Mouse (Mus musculus): ENCODE measurements around the gene Zfp839.
A peak's percentile ranks its signal among the peaks of the same experiment; 100 is the strongest.
"Not testable (repeated sequence)": the region's sequence is repeated elsewhere in the genome, so short reads cannot be mapped to it uniquely, and the experiment has no call there.

Gene Zfp839

DNA sequence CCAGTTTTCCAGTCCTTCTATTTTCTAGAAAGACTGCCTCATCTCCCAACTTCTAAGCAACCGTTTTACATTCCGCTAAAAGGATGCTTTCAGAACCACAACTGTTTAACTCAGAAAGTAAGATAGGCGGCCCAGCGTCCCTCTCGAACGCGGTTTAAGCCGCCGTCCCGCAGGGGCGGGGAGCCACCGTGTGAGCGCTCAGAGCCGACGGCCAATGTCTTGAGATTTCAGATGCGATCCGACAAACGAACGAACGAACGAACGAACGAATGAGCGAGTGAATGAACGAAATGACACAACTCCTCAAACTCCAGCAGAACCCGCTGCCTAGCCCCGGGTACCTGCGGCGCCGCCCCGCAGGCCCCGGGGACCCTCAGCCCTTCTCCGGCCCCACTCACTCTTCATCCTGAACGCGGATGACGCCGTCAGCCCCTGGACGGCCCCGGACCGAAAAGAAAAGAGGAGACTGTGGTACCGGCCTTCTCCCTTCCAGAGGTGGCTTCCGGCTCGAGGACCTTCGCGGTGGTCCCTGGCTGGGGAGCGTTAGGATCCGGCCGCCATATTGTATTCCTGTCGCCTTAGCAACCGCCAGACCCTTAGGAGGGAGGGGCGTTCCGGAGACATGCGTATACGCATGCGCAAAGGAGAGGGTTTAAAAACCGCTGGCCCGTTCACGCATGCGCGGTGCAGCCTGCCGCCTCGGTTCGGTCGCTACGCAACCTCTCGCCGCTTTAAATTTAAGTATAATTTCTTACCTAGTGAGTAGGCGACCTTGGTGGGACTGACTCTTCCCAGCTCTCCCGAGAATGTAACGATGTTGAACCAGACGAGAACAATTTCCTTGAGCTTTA, 9.5 kb upstream of the Zfp839 start, which contains the start of gene Mok:
Gene Mok, minus strand, starts transcription at position 592 of the 851 bp plus-strand sequence.
- ATAC-seq (ENCODE audit: low TSS enrichment) = peak; percentile 74

DNA sequence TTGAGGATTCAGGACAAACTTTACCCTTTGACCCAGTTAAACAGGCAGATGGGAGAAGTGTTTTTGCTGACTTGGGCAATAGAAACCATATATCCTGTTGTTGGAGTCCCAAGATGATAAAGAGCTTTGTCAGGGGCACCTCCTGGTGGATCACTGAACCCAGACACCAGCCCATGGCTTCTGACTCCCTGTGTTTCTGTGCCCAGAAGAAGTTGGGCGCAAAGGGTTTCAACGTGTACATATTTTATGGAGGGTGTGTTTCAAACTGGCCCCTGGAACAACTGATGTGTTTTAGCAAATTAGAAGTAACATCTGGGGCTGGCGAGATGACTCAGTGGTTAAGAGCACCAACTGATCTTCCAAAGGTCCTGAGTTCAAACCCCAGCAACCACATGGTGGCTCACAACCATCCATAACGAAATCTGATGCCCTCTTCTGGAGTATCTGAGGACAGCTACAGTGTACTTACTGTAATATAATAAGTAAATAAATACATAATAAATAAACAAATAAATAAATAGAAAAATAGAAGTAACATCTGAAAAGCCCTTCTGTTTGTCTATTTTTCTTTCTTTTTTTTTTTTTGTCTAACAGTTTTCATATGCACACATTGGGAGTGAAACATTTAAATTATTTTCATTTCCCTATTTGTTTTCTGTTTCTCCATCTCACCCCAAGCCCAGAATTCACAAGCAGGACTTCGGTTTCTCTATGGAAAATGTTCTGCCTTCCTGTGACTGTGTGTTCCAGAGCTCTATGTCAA, 8.1 kb upstream of the Zfp839 start:
- no peak for ATAC-seq (ENCODE audit: low TSS enrichment)

DNA sequence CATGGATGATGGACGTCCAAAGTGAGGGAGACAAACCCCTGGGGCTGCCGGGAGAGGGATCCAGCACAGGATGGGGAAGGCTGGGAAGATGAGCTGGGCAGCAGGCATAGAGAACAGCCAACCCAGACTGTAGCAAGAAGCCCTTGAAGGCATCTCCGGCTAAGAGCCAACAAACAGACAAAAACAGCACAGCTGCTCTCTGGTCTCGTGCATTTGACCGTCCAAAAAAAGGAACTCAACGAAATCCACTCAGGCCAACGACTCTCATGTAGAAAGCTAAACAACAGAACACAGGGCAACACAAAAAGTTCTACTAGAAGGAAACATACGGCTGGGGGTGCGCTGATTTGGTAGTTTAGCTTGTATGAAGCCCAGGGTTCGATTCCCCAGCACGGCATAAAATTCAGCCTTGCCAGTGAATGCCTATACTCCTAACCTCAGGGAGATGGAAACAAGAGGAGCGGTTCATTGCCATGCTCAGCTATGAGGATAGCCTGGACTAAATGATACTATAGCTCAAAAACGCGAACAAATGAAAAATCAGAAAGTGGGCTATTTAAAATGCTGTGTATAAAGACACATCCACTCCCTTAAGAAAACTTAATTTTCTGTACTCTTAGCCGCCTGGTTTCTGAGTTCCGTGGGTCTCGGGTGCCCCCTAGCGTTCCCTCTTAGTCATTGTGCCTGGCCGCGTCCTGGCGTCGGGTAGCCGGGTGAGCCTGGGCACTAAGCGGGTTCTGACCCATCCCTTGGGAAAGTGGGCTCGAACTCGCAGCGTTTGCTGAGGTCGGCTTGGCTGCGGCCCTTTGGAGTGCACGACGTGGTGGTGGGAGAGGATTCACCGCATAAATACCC, 6.6 kb upstream of the Zfp839 start:
- peak; percentile 39; the same call in 1 of the 2 replicates for ATAC-seq (ENCODE audit: low TSS enrichment)

DNA sequence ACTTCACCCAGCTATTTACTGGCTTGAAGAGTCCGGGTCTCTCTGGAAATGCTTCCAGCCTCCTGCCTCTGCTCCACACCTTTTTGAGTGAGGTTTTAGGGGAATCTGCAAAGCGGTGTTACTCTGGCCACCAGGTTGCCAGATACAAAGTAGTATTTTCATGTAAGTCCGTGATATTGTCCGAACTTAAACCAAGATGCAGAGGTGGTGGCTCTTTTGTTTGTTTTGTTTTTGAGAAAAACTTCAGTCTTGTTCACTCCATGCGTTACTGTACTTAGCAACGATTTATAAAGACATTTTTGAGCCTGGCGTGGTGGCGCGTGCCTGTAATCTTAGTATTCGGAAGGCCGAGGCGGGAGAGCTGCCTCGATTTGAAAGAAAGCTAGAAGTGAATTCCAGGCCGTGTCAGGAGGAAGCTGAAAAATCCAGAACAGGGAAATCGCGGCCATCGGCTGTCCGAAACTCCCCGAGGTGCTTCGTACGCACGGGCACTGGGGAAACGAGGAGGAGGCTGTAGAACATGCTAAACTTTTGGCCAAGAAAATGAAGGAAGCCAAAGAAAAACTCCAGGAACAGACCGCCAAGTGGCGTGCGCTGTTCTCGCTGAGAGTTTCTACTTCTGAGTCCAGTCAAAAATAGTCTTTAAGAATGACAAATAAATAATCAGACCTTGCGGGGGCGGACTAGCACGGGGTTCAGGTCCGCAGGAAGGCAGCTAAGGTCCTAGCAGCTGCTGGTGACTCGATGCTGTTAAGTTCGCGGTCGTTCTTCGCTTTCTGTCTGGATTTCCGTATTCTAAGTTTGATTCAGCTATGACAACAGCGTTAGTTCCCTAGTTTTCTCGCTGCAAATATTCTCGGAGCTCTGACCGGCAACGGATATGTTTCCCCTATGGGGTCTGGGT, 5.6 kb upstream of the Zfp839 start:
- 0 out of 2 replicates have a peak, but pooled peaks have one; percentile 4 for ATAC-seq (ENCODE audit: low TSS enrichment)

DNA sequence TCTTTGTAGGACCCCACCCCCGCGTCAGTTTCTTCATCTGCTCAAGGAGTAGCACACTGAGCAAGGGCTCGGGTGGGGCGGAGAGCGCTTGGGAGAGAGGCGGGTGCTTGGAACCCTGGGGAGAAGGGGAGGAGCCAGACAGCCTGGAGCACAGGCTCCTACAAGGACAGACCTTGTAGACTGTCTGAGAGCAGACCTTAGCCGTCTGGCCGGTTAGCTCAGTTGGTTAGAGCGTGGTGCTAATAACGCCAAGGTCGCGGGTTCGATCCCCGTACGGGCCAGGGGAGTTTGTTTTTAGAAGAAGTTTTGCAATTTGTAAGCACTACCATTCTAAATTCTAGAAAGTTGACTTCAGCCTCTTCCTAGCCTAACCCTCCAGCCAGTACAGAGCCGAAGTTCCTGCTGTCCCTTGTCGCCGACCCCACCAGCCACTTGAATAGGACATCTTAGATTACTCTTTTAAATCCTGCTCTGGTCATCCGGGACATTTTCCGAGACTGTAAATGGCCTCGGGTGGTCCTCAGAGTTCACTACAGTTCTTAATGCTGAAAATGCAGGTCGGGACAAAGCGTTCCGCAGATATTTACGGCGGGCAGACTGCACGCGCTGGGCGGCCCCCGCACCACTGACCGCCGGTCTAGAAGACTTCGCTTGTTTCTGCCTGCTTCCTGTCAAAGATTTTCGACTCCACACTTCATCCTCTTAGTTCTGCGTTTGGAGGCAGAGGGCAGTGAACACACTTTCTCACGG, 4.7 kb upstream of the Zfp839 start:
- ATAC-seq (ENCODE audit: low TSS enrichment) = peak; percentile 66

GRCm38 (mm10) chr12:110846191-110846765, 3.8 kb upstream of the Zfp839 start:
- ATAC-seq (ENCODE audit: low TSS enrichment) = no peak

DNA sequence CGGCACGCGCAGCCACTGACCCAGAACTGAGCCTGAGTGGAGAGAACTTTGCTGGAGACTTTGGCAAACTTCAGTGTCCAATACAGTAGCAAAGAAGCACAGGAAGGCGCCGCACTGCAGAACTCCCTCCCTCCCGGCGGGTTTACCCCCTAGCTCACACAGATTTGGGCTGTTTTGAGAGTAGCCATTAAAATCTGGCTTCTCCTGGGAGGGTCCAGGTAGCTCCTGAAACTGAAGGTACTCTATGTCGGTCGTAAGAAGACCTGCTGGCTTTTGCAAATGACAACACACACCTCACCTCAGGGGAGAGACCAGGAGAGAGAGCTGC, 840 bp downstream of the Zfp839 start:
- ATAC-seq (ENCODE audit: low TSS enrichment) = no peak

- no peak for ATAC-seq (ENCODE audit: low TSS enrichment)
These were observed 1.4 kb downstream of the Zfp839 start for GRCm38 (mm10) chr12:110851414-110851813.

DNA sequence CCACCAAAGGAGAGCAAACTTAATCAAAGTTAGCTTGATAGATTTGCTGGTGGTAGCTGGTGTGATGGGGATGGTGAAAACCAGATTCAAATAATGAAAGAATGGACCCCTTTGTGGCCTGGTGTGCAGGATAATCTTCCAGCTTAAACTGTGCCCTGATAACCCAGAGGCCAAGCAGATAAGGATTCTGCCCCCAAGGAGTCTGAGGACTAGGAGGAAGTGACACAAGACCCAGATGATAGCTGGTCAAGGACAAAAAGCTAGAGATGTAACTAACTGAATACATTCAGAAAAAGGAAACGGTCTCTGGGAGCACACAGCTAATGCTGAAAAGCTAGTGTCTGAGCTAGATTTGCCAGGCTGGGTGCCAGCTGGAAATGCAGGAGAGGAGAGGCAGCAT, 1.9 kb downstream of the Zfp839 start:
- ATAC-seq (ENCODE audit: low TSS enrichment) = no peak

- no peak for ATAC-seq (ENCODE audit: low TSS enrichment)
These were observed 5.0 kb downstream of the Zfp839 start for GRCm38 (mm10) chr12:110854786-110855737.

- ATAC-seq (ENCODE audit: low TSS enrichment) = no peak
These were observed 7.1 kb downstream of the Zfp839 start for GRCm38 (mm10) chr12:110857196-110857595.

DNA sequence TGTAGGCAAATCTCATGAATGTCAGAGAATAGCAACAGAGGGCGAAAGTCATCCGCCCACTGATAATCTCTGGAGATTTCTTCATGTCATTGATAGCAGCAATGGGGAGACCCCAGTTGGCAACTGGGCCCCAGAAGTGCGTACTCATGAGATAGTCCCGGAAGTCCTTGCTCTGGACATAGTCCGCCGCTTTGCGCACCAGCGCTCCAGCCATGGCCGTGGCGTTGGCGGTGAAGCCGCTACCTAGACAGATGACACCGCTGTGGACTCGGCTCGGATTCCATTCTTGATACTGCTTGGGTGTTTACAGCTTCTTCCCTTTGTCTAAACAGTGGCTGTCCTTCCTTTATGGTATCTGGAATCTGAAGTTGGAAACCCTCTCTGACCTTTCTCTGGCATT, 8.6 kb downstream of the Zfp839 start:
- not testable (repeated sequence) for ATAC-seq (ENCODE audit: low TSS enrichment)

DNA sequence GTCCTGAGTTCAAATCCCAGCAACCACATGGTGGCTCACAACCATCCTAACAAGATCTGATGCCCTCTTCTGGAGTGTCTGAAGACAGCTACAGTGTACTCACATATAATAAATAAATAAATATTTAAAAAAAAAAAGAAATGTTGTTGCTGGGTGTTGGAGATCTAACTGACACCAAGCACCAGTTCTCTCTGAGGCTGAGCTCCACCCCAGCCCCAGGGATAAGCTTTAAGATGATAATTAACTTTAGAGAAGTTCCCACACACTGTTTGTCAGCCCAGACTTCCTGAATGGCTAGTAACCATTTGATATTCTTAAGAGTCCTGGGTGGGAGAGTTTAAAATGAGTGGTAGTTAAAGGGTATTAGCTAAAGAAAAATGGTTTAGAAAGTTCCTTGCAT, 10.2 kb downstream of the Zfp839 start:
- ATAC-seq (ENCODE audit: low TSS enrichment) = no peak

DNA sequence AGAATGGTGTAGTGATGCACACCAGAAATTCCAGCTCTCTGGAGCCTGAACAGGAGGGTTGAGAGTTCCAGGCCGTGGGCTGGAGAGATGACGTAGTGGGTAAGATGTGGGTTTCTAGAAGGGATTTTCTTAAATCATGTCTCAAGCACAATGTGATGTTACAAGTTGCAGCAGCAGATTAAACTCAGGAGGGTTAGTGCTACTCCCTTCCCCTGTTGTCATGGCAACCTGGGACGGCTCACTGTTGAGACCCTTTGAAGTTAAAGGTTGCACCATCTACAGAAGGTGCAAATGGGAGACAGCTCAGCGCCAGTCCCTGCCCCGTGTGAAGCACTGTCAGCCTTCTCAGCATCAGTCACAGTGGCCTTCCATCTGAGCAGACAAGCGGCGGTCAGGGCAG, 11.2 kb downstream of the Zfp839 start:
- ATAC-seq (ENCODE audit: low TSS enrichment) = peak; percentile 8; the same call in 1 of the 2 replicates

GRCm38 (mm10) chr12:110864008-110864407, 14.0 kb downstream of the Zfp839 start:
- ATAC-seq (ENCODE audit: low TSS enrichment) = peak; percentile 54

GRCm38 (mm10) chr12:110865571-110865970, 15.5 kb downstream of the Zfp839 start:
- ATAC-seq (ENCODE audit: low TSS enrichment) = peak; percentile 14; the same call in 1 of the 2 replicates

DNA sequence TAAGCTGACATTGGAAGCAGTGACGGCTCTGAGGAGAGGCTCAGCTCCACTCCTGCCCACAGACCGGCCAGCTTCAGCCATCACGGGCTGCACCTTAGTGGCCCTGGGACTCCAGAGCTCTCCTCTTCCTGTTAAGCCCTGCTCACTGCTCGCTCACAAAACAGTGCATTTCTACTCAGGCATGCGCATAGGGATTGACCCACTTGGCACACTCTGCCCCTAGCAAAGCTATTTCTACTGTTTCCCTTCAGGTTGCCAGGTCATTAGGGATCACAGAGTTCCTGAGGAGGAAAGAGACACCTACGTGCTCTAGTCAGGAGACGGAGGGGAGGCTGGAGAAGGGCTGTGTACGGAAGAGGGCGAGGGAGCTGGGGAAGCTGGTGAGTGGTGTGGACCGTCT, 15.9 kb downstream of the Zfp839 start:
- peak; percentile 51 for ATAC-seq (ENCODE audit: low TSS enrichment)

- ATAC-seq (ENCODE audit: low TSS enrichment) = no peak
These were observed 20.1 kb downstream of the Zfp839 start for GRCm38 (mm10) chr12:110870107-110870506.

- ATAC-seq (ENCODE audit: low TSS enrichment) = no peak
These were observed 21.2 kb downstream of the Zfp839 start for GRCm38 (mm10) chr12:110871247-110871646.
